Mouse (Mus musculus) kidney, adult 9 months (tissue): Measurements from ENCODE around the gene Ptger2.
"Not testable (repeated sequence)": the region's sequence is repeated elsewhere in the genome, so short reads cannot be mapped to it uniquely, and the experiment has no call there.

Experiments
- DNase-seq: peaks from one replicate; pipeline ENCODE4 v3.0.0; 2022

Gene Ptger2

GRCm38 (mm10) chr14:44987674-44988355 lies at the start of gene Ptger2:
Gene Ptger2, plus strand, starts transcription at chr14:44988195.
- not testable (repeated sequence) for DNase-seq

DNA sequence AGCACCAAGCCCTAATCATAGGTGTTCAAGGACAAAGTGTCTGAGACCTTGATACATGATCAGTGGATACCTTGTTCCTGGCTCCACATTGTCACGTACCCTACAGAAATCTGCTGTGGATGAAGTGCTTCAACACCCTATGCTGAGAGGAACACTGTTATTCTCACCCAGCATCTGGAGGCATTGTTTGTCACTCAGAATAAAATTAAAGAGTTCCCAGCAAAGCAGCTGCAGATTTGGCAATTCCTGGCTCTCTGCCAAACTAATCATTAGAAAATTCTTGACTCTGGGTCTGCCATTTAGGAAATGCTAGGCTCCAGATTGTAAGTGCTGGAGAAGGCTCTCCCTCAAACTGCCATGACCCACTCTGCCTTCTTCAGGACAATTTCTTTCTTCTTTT lies 27.2 kb upstream of the Ptger2 start:
- DNase-seq, result no peak

- DNase-seq, result peak; percentile 62
These were observed 10.7 kb upstream of the Ptger2 start for GRCm38 (mm10) chr14:44977278-44977677.

GRCm38 (mm10) chr14:44979887-44980286 lies 8.1 kb upstream of the Ptger2 start:
- DNase-seq, result peak; percentile 39

DNA sequence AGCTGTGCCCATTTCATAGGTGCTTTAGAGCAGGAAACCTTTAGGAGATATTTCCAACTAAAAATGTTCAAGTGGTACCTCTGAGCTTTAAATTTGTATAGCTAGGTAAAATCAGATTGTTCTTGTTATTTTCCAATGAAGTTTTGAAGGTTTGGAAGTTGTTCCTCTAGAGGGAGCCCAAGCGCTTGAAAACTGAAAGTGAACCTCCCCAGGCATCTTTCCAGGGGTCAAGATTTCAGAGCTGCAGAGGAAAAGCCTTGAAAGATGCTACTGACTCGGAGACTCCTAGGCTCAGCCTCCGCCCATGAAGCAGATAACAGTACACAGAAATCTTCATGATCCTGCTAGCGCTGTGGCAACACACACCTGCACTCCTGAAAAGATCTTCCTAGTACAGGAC lies 6.5 kb upstream of the Ptger2 start:
- DNase-seq, result peak; percentile 60

DNA sequence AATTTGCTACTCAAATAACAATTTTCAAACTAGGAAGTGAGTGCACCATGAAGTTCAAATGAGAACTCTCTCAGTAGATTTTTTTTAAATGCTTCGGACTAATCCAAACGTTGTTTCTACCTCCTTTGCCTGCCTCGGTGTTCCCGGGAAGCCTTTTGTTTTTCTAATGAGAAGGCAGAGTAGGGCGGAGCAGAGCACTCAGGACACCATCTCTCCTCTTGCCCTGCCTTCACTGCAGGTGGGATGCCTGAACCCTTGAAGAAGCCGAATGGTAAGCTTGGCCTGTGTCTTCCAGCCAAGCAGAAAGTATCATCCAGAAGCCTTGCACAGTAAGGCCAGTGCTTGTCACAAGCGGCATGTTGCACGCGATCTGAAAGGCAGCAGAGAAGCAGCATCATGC lies 3.9 kb upstream of the Ptger2 start:
- no peak for DNase-seq

- DNase-seq, result no peak
These were observed 1.7 kb upstream of the Ptger2 start for GRCm38 (mm10) chr14:44986248-44986647.

- DNase-seq, result no peak
These were observed 541 bp downstream of the Ptger2 start for GRCm38 (mm10) chr14:44988456-44989016.

GRCm38 (mm10) chr14:44989017-44989721 lies 1.2 kb downstream of the Ptger2 start:
- DNase-seq, result no peak

GRCm38 (mm10) chr14:44989751-44990150 lies 1.8 kb downstream of the Ptger2 start:
- DNase-seq, result no peak

GRCm38 (mm10) chr14:44994337-44994736 lies 6.3 kb downstream of the Ptger2 start:
- DNase-seq, result no peak

GRCm38 (mm10) chr14:45000086-45000769 lies 12.2 kb downstream of the Ptger2 start:
- no peak for DNase-seq

DNA sequence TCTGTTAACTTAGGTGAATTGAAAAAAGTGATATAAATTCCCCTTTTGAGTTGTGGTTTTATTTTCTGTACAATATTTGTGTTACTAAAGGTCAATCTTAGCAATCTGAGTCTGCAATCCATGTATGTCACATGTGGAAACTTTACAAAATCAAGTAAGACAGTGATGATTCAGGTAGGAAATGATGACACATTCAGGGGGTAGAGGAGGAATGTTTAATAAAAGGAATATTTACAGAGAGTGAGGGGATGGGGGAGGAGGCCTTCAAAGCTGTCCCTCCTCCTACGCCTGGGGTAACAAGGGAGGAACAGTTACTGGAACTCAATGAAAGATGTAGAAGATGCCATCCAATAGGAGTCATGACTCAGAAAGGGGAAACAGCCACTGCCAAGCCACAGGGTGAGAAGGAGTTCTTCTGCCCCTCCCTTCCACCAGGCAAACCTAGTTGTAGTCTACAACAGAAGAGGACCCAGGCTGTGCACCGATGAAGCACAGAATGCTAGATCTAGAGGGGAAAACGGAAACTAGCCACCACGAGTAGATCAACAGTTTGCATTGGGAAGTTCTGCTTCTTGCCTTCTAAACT lies 17.8 kb downstream of the Ptger2 start:
- no peak for DNase-seq

GRCm38 (mm10) chr14:45009242-45009641 lies 21.2 kb downstream of the Ptger2 start:
- no peak for DNase-seq

DNA sequence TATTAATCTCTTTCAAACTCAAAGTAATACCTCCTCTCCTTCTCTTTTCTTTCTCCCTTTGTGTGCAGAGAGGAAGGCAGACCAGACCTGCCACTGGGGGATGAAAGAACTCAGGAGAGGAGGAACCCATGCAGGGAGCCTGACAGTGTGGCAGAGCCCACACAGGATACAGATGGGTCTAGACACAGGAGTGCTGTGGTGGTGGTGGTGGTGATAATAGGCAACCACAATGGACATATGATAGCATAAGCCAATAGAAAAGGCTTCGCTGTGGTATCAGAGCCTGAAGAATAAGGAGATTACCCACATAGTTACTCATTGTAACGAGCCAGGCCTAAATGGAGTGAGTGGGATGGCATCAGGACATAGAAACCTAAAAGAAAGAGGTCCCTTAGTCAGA lies 23.3 kb downstream of the Ptger2 start:
- no peak for DNase-seq

DNA sequence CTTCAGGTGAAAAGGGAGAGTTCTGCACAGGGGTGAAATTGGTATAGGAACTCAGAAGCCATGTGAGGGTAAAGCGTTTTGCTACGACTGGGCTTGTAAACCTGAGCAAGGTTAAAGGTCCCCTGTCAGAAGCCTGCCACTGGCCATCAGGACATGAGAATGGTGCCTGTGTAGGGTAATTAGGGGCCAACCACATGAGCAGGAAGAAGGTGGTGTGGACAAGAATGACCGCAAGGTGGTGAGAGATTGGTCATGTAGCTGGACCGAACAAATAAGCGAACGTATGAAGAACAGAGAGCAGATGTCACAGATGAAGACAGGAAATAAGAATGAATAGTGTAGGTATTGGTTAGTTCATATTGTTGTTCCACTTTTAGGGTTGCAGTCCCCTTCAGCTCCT lies 23.7 kb downstream of the Ptger2 start:
- no peak for DNase-seq

GRCm38 (mm10) chr14:45021551-45021950 lies 33.6 kb downstream of the Ptger2 start:
- DNase-seq, result no peak

DNA sequence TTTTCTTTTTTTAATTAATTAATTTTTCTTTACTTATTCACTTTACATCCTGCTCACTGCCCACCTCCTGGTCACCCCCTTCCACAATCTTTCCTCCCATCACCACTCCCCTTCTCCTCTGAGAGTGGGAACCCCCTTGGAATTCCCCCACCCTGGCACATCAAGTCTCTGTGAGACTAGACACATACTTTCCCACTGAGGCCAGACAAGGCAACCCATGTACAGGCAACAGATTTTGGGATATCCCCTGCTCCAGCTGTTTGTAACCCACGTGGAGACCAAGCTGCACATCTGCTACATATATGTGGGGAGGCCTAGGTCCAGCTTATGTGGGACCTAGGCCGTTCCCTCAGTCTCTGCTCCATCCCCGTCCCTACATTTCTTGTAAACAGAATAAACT lies 46.3 kb downstream of the Ptger2 start:
- no peak for DNase-seq

GRCm38 (mm10) chr14:45036579-45036978 lies 48.6 kb downstream of the Ptger2 start:
- no peak for DNase-seq

GRCm38 (mm10) chr14:45038052-45038451 lies 50.1 kb downstream of the Ptger2 start:
- DNase-seq, result no peak

GRCm38 (mm10) chr14:45040851-45041475 lies 53.0 kb downstream of the Ptger2 start:
- no peak for DNase-seq

DNA sequence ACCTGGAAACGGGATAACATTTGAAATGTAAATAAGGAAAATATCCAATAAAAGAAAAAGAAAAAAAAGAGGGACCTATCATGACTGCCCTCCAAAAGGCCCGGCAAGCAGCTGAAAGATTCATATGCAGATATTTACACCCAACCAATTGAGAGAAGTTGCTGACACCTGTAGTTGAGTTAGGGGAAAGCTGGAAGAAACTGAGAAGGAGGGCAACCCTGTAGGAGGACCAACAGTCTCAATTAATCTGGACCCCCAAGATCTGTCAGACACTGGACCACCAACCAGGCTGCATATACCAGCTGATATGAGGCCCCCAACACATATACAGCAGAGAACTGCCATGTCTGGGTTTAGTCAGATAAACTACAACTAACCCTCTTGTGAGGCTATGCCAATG lies 60.1 kb downstream of the Ptger2 start:
- no peak for DNase-seq
